Mouse (Mus musculus) stomach, postnatal 0 days (tissue): Measurements from ENCODE around the gene Bud23.

Experiments used
- CTCF ChIP-seq: IDR thresholded peaks from 2 replicates; pipeline ENCODE4 v1.5.1; 2016; ENCODE audit warnings: antibody characterized with exemption, low read depth, mild to moderate bottlenecking, moderate library complexity
- EP300 ChIP-seq: optimal IDR thresholded peaks from 2 replicates; pipeline ENCODE3; 2016; ENCODE audit warnings: antibody characterized with exemption

GRCm38 (mm10) chr5:135086871-135087270 lies 22.1 kb upstream of the Bud23 start:
- TF ChIP-seq EP300 (no peak), CTCF (no peak)
